Mouse (Mus musculus): ENCODE results near the gene Sik2.

GRCm38 (mm10) chr9:51007726-51008067 lies 1.2 kb downstream of the Sik2 start:
- no peak for TF ChIP-seq GATA1 (IDR thresholded peaks at IDR 0.05; ENCODE audit: low read length)
- TF ChIP-seq TAL1 (IDR thresholded peaks at IDR 0.05; ENCODE audit: low read length), result no peak

Measured in erythroblast, embryonic 14.5 days (primary cell).